Mouse (Mus musculus) adrenal gland, adult 8-10 months (tissue): ENCODE results near the gene Igsf9. TPM values are rescaled to one million over a fixed set of nuclear protein-coding genes. Genes with fewer than 3 reads are reported as not detected.
A peak's percentile ranks its signal among the peaks of the same experiment; 100 is the strongest.

Experiments used
- DNase-seq: peaks from one replicate; pipeline ENCODE4 v3.0.0; 2022
- total RNA-seq, 4 experiments: library from RNA; stranded (reverse); gene quantifications; 2 replicates each; pipeline ENCODE4 v1.2.4; 2022

Igsf9 gene
- total RNA-seq, 4 experiments from 2014 or later: 1.5 to 6.6 (median 3.6) TPM

- DNase-seq: no peak
Observed at GRCm38 (mm10) chr1:172468301-172468877, 13.2 kb upstream of the Igsf9 start.

- DNase-seq: no peak
Observed at GRCm38 (mm10) chr1:172469373-172469772, 12.2 kb upstream of the Igsf9 start.

- DNase-seq: no peak
Observed at GRCm38 (mm10) chr1:172469810-172470448, 11.7 kb upstream of the Igsf9 start.

- no peak for DNase-seq
Observed at GRCm38 (mm10) chr1:172472909-172473308, 8.7 kb upstream of the Igsf9 start.

DNA sequence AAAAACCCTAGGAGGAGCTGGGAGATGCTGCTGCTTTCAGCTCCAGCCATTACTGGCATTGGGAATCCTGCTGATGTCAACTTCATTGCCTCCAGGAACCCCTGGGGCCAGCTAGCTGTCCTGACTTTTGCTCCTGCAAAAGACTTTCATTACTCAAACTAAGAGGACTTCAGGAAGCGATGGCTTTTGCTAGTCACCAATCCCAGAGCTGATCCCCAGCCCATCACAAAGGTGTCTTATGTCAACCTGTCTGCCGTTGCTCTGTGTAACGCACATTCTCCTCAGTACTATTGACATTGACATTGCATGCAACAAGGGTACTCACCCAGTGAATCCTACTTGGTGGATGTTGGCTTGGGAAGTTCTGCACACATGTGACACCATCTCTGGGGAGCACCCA is 7.4 kb upstream of the Igsf9 start:
- DNase-seq: no peak

DNA sequence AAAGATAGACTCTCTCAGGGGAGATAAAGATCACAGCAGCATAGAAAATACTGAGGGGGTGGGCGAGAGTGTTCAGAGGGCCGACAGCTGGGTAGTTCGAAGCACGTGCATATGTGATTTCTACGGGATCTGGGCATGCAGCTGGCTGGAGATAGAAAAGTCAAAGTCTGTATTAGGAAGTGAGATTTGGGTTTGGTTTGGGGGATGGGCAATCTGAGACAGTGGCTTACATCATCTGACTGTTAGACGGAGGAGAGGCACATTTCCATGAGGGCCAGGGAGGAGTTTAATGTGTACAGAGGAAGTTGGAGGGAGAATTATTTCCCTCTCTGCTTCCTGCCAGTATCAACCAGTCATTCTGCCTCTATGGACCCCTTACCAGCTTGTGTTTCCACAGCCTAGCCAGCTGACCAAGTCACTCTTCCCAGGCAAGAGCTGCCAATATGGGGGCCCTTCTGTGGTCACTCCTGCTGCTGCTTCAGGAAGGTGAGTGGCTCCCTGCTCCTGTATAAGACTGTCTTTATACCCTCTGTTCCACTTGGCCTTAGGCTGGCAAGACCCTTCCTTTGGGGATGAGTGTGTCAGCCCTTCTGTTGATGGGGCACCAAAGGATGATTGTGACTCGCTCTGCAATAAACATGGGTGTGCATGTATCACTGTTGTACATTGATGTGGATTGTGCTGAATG is 6.4 kb upstream of the Igsf9 start, which contains the start of gene Slamf9:
Slamf9 (plus strand) TSS at position 305 of the 688 bp plus-strand sequence.
- no peak for DNase-seq

GRCm38 (mm10) chr1:172478020-172478419 is 3.6 kb upstream of the Igsf9 start:
- no peak for DNase-seq

- DNase-seq: no peak
Observed at GRCm38 (mm10) chr1:172480376-172480775, 1.2 kb upstream of the Igsf9 start.

- no peak for DNase-seq
Observed at GRCm38 (mm10) chr1:172481111-172481510, 477 bp upstream of the Igsf9 start.

- no peak for DNase-seq
Observed at GRCm38 (mm10) chr1:172482518-172483360, 1.2 kb downstream of the Igsf9 start.

DNA sequence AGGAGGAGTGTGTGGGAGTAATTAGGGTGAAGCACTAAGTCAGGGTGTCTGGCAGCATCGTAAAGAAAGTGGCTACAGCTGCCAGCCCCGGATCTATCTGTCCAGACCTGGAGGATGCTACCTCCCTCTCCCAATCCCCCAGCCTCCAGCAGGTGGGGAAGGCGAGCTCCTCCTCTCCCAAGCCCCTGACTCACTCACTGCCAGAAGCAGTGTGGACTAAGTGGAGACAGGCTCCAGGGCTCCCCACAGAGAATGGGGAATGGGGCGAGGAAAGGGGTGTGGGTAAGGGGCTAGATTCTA is 1.7 kb downstream of the Igsf9 start:
- DNase-seq: no peak

- DNase-seq: no peak
Observed at GRCm38 (mm10) chr1:172484236-172484635, 2.6 kb downstream of the Igsf9 start.

DNA sequence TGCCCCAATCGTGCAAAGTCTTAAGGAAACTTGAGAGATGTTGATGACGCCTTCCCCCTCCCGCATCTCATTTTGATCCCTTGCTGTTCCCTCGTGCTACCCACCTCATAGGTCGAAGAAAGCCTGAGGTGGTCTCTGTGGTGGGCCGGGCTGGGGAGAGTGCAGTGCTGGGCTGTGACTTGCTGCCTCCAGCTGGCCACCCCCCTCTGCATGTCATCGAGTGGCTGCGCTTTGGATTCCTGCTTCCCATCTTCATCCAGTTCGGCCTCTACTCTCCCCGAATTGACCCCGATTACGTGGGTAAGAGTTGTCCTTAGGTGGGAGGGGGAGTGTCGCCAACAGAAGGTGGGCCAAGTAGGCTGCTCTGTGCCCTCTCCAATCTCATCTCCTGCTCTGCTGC is 3.1 kb downstream of the Igsf9 start:
- no peak for DNase-seq

DNA sequence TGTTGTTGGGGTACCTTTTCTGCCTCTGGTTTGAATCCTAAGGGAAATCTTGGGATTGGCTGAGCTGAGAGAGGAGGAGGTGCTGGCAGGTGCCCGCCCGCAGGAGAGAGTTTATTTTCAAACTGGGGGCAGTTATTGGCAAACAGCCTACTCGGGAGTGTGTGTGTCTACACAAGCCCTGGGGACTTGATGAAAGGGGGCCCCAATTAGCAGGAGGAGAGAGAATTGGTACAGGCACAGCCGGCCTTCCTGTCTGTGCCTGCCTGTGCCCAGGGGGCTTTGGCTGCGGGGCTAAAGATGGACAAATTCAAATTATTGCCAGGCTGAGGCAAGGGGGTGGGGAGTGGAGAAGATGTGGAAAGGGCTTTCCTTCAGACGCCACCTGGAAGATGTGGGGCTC is 4.2 kb downstream of the Igsf9 start:
- DNase-seq: no peak

- DNase-seq: no peak
Observed at GRCm38 (mm10) chr1:172486236-172486635, 4.6 kb downstream of the Igsf9 start.

- DNase-seq: no peak
Observed at GRCm38 (mm10) chr1:172486651-172487050, 5.1 kb downstream of the Igsf9 start.

DNA sequence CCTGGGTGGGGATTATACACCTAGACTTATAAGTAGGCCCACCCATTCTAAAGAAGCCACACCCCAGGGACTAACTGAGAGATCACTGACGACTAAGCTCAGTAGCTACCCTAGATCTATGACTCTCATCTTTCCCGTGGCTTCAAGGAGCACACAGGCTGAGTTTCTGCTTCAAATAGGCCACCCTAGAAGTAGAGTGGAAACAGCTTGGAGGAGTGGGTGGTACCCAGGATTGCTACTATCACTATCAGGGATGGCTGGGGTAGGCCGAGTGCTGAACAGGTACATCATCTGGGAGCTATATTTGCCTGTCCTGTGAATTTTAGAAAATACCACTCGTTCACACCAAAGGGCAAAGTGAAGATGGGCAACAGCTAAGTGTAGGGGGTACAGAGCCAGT is 6.3 kb downstream of the Igsf9 start:
- DNase-seq: no peak

DNA sequence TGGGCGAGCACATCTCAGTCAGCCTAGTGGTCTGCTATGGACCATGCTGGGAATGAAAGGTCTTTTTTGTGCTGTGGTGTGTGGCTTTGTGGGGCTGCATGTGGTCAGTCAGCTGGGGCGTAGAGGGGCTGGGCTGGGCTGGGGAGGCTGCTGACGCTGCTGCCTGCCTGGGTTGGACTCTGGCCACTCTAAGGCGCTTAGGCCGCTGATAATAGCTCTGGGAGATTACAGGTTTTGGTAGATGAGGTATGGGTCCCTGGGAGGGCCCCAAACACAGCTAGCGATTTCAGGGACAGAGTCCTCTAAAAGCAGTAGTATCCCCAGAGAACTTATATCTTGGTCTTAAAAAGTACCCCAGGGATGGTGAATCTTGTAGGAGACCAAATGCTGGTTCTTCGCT is 7.2 kb downstream of the Igsf9 start:
- no peak for DNase-seq

DNA sequence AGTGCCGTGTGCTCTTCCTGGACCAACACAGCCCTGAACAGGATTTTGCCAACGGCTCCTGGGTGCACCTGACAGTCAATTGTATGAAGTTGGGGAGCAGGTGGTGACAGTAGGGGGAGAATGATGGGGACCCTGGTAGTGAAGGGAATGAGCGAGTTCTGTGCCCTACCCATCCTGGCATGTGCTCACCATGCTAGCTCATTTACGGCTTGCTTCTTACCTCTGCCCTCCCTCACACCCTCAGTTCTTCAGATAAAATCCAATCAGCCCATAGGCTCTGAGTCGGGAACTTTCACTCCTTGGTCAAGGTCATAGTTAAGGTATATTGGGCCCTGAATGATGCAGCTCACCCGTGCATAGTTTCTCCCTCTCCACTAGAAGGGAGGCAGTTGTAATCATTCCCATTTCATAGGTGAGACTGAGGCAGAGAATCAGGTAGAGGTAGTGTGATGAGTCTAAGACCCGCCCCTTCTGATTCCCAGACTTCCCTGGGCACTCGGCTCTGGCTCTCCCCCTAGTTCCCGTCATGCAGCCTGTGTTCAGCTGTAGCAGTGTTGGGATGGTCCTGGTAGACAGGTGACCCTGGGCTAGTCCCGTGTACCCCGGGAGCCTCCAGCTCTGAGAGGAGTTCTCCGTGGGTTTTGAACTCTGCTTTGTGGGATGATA is 8.1 kb downstream of the Igsf9 start:
- no peak for DNase-seq

DNA sequence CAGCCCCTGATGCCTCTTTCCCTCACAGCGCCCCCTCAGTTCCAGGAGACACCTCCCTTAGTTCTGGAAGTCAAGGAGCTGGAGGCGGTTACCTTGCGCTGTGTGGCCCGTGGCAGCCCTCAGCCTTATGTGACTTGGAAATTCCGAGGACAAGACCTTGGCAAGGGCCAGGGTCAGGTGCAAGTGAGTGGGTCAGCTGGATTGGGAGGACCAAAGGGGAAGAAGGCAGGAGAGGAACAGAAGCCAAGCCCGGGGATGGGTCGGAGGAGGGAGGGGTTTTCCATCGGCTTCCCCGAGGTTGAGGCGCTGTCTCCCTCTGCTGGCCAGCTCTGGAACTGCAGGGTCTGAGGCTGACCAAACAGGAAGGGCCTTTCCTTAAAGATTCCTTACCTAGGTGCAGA is 8.7 kb downstream of the Igsf9 start:
- peak; percentile 67 for DNase-seq

DNA sequence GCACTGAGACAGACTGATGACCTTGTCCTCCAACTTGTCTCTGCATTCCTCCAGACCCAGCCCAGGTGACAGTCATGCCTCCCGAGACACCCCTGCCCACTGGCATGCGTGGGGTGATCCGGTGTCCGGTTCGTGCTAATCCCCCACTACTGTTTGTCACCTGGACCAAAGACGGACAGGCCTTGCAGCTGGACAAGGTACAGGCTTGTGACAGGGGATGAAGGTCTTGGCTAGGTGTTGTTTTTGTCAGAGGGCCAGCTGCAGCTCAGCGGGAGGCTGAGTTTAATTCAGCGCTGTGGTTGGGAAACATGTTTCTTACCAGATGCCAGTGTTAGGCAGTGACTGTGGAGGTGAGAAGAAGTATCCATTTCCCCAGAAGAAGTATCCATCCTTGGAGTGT is 10.5 kb downstream of the Igsf9 start:
- no peak for DNase-seq

- no peak for DNase-seq
Observed at GRCm38 (mm10) chr1:172493516-172493915, 11.9 kb downstream of the Igsf9 start.

GRCm38 (mm10) chr1:172496030-172496429 is 14.4 kb downstream of the Igsf9 start:
- DNase-seq: no peak
